Mouse (Mus musculus) c-Kit-positive CD71-positive TER-119-negative erythroid progenitor cells, embryonic 14.5 days (primary cell): Measurements from ENCODE around the gene Snrnp35.

Source experiments
- DNase-seq: peaks from one replicate; pipeline ENCODE4 v3.0.0-alpha.2; 2013; ENCODE audit warnings: low read depth

Gene Snrnp35

DNA sequence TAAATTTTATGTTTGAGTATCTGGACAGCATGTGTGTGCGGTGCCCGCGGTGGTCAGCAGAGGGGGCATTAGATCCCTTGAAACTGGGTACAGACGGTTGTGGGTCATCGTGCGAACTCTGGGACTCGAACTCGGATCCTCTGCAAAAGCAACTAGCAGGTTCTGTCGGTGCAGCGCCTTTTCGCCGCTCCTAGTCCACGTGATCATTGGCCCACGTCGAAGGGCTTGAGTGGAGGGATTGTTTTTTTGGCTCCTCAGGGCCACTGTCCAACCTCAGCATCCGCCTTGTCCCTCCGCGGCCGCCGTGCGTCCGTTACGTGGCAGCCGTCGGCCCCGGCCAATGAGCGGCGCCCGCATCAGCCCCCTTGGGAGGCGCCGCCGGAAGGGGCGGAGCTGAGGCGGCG is 57.5 kb downstream of the Snrnp35 start, which contains the start of gene Tmed2:
TSS of gene Tmed2 (plus strand) at position 313 of the 404 bp plus-strand sequence.
- peak; percentile 91 for DNase-seq
